Mouse (Mus musculus) G1E (cell line): ENCODE results near the gene Mdm2.

Experiments used
- CTCF ChIP-seq: IDR thresholded peaks from 2 replicates; pipeline ENCODE4 v1.5.1; 2012; ENCODE audit warnings: low read depth, low read length, inconsistent platforms, mixed read lengths
- GATA1 ChIP-seq: IDR thresholded peaks from 2 replicates; pipeline ENCODE4 v1.6.1; 2012; ENCODE audit warnings: borderline replicate concordance, low read length, inconsistent platforms, mixed read lengths
- GATA2 ChIP-seq: IDR thresholded peaks from 2 replicates; pipeline ENCODE4 v1.6.1; 2012; ENCODE audit warnings: low read depth, low read length, inconsistent platforms, borderline replicate concordance
- POLR2AphosphoS5 ChIP-seq: IDR thresholded peaks from 2 replicates; pipeline ENCODE4 v1.6.1; 2012; ENCODE audit warnings: low read depth, low read length, inconsistent platforms; ENCODE audit not compliant: insufficient replicate concordance
- TAL1 ChIP-seq: conservative IDR thresholded peaks from 2 replicates; pipeline ENCODE4 v1.6.1; 2012; ENCODE audit warnings: low read depth, low read length, inconsistent platforms, mixed read lengths

DNA sequence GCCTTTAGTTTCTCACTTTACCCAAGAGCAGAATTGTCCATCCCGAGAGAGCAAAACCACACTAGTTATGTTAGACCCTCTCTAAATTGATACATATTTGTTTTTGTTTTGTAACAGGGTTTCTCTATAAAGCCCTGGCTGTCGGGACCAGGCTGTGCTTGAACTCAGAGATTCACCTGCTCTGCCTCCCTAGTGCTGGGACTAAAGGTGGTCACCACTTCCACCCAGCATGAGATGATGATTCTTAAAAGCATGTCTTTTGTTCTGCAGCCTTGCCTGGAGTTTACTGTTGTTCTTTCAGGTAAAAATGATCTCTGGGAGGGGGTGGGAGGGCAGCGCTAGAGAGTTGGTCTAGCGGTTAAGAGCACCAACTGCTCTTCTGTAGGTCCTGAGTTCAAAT, 15.8 kb upstream of the Mdm2 start:
- TF ChIP-seq CTCF (no peak), GATA1 (no peak), POLR2AphosphoS5 (no peak), TAL1 (no peak), GATA2 (no peak)
